Mouse (Mus musculus) ES-E14 (cell line): ENCODE results near the gene Slc26a1. TPM values are rescaled to one million over a fixed set of nuclear protein-coding genes. Genes with fewer than 3 reads are reported as not detected.
A peak's percentile ranks its signal among the peaks of the same experiment; 100 is the strongest.

Experiments
- DNase-seq: peaks from one replicate; pipeline ENCODE4 v3.0.0-alpha.2; 2013; ENCODE audit warnings: low read depth, low spot score
- H3K27ac ChIP-seq: 2 replicates; pipeline ENCODE4 v1.5.1; 2012; ENCODE audit warnings: low read depth, mild to moderate bottlenecking, low read length, moderate library complexity, mixed read lengths; ENCODE audit not compliant: poor library complexity, insufficient read depth, severe bottlenecking
- H3K36me3 ChIP-seq: 2 replicates; pipeline ENCODE4 v1.6.1; 2012; ENCODE audit warnings: mild to moderate bottlenecking, low read length, moderate library complexity, mixed read lengths; ENCODE audit not compliant: control insufficient read depth, poor library complexity, insufficient read depth, severe bottlenecking
- H3K4me1 ChIP-seq, 2 experiments: fragments of 150-350 bp in 1 of 2; sonication (generic) in 1 of 2; 2 replicates each; pipeline ENCODE4 v1.6.1; 2012; ENCODE audit warnings: low read length in 2 of 2, mild to moderate bottlenecking in 1 of 2, mixed read lengths in 1 of 2; ENCODE audit not compliant: control insufficient read depth in 2 of 2, insufficient read depth in 2 of 2, poor library complexity in 1 of 2
- H3K4me3 ChIP-seq, 2 experiments: fragments of 150-350 bp in 1 of 2; sonication (generic) in 1 of 2; 2 replicates each; pipeline ENCODE4 v1.5.1; 2012; ENCODE audit warnings: low read length in 2 of 2, low read depth in 1 of 2, mild to moderate bottlenecking in 1 of 2, mixed read lengths in 1 of 2; ENCODE audit not compliant: insufficient read depth in 1 of 2, poor library complexity in 1 of 2, severe bottlenecking in 1 of 2
- H3K9ac ChIP-seq: 2 replicates; pipeline ENCODE4 v1.6.1; 2012; ENCODE audit warnings: low read depth, mild to moderate bottlenecking, low read length, mixed read lengths; ENCODE audit not compliant: poor library complexity, insufficient read depth, severe bottlenecking
- H3K9me3 ChIP-seq: fragments of 150-350 bp; sonication (generic); 2 replicates; pipeline ENCODE4 v1.6.1; 2012; ENCODE audit warnings: low read depth, mild to moderate bottlenecking, low read length; ENCODE audit not compliant: control insufficient read depth, insufficient read depth
- CHD2 ChIP-seq: IDR thresholded peaks from 2 replicates; pipeline ENCODE4 v1.6.1; 2014; ENCODE audit warnings: mild to moderate bottlenecking, low read depth, low read length, inconsistent platforms
- HCFC1 ChIP-seq: IDR thresholded peaks from 2 replicates; pipeline ENCODE4 v1.6.1; 2012; ENCODE audit warnings: low read length, inconsistent platforms, borderline replicate concordance; ENCODE audit not compliant: insufficient read depth
- MAFK ChIP-seq: IDR thresholded peaks from 2 replicates; pipeline ENCODE4 v1.6.1; 2014; ENCODE audit warnings: mild to moderate bottlenecking, low read depth, low read length, inconsistent platforms; ENCODE audit not compliant: insufficient read depth
- ZC3H11A ChIP-seq: IDR thresholded peaks from 2 replicates; pipeline ENCODE4 v1.6.1; 2012; ENCODE audit warnings: low read depth, mild to moderate bottlenecking, inconsistent platforms, low read length, borderline replicate concordance
- ZNF384 ChIP-seq: IDR thresholded peaks from 2 replicates; pipeline ENCODE4 v1.6.1; 2012; ENCODE audit warnings: low read depth, low read length, inconsistent platforms
- in situ Hi-C, 2 experiments: fragments of 600-800 bp; cut with MboI; formaldehyde crosslinking; loops; one replicate each; pipeline ENCODE4 v1.15.1; 2025; ENCODE audit warnings: low sequenced_read_pairs in 2 of 2, inconsistent platforms in 1 of 2; ENCODE audit not compliant: unreplicated experiment in 2 of 2
- total RNA-seq: library from RNA; depleted of rRNA; stranded (reverse); fragments of 300-350 nt; gene quantifications from 2 replicates; pipeline ENCODE4 v1.2.3, GENCODE M21; 2012

Slc26a1 gene
- total RNA-seq, 1 experiment = 0.27 TPM

DNA sequence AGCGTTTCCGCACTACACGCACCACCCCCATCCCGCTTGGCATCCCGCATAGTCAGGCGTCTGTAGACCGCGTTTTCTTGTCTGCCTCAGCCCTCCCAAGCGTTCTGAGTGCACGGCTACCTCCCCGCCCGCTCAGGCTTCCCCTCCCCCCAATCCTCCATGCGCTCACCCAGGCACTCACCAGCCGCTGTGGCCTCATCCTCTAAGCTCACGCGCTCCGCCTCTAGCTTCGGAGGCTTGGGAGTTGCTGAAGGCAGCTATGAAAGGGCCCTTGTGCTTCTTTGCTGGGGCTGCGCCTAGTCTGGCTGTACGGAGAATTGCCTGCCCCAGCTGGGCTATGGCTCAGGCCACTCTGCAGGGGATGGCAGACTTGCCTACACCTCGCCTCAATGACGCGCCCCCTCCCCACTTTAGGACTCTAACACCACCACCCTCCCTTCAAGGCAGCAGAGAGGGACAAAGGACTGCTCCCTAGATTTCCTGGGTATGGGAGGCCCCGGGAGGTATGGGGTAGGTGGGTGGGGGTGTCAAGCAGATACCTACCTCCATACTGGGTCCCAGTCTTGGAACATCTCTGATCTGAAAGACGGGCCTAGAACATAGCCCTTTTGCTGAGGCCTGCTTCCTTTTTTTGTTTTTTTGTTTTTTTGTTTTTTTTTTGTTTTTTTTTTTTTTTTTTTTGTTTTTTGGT lies 2.4 kb upstream of the Slc26a1 start:
- peak; percentile 53 for DNase-seq
- peak overlapping the region; percentile 55 to 58 for H3K4me3 ChIP-seq
- peak overlapping the region; percentile 54 for H3K9ac ChIP-seq
- in situ Hi-C loops = no loop called here
- H3K9me3 ChIP-seq = no peaks in the 10 kb centered on the region
- no peak for TF ChIP-seq MAFK
- TF ChIP-seq CHD2 = no peak
- no peak for TF ChIP-seq ZNF384
- no peak for TF ChIP-seq HCFC1
- no peak for TF ChIP-seq ZC3H11A
- H3K27ac ChIP-seq = peak overlapping the region; percentile 67; the same call in 1 of the 2 replicates
- no peaks in the 10 kb centered on the region for H3K36me3 ChIP-seq
- peaks cover 0 to 12% of the 10 kb centered on the region in 2 experiments; a peak in 2 of 4 replicates for H3K4me1 ChIP-seq

DNA sequence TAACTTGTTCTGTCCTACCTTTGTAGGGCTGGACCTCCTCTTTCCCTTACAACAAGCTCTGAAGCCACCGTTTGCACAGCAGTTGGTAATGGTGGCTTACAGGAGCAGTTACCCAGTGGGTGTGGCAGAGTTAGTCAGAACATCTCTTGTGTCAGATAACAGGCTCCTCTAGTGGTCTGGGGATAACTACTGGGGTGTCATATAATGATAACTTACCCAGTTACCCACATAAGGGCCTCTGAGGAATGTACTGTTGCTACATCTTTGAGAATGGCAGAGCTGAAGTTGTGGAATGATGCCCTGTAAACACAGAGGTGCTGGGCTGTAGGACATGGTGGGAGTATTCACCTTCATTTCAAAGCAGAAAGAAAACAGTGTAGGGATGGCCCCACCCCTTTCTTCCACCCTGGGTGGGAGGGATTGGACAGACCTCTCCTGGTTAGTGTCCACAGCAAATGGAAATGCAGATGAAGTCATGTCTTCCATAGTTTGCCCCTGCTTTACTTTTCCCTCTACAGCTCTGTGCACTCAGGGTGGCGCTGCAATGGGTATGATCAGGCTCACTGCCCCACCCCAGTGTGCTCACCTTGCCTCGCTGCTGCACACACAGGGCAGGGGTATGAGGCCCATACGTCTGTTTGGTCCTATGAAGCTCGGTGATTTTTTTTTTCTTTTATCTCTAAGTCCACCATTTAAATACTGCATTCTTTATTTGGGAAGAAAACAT lies 1.6 kb upstream of the Slc26a1 start:
- H3K4me1 ChIP-seq = peaks cover 0 to 12% of the 10 kb centered on the region in 2 experiments; a peak in 2 of 4 replicates
- H3K27ac ChIP-seq = no peak overlapping the region
- peak overlapping the region; percentile 55 to 58 for H3K4me3 ChIP-seq
- in situ Hi-C loops = no loop called here
- DNase-seq = no peak
- no peaks in the 10 kb centered on the region; the same call in 1 of the 2 replicates for H3K36me3 ChIP-seq
- TF ChIP-seq CHD2 = no peak
- no peak for TF ChIP-seq ZNF384
- no peak for TF ChIP-seq HCFC1
- TF ChIP-seq ZC3H11A = no peak
- H3K9me3 ChIP-seq = no peaks in the 10 kb centered on the region
- H3K9ac ChIP-seq = no peak overlapping the region; the same call in 1 of the 2 replicates

DNA sequence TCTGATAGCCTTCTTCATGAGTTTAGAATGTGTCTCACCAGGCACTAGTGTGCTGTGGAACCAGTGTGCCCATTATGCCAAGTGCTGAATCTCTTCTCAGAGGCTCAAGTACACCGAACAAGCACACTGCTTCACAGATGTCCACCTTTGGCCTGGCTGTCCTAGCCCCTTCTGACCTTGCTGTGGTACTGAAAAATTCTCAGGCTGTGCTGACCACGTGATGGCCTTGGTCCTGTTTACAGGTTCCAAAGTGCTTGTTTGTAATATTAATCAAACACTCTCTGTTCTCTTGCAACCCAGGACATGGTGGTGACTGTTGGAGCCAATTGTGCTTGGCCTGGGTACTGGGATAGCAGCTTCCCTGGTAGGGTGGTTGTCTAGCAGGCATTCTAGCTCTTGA lies 745 bp downstream of the Slc26a1 start:
- in situ Hi-C loops = no loop called here
- no peak overlapping the region for H3K27ac ChIP-seq
- TF ChIP-seq CHD2 = no peak
- no peak for TF ChIP-seq ZNF384
- TF ChIP-seq HCFC1 = no peak

DNA sequence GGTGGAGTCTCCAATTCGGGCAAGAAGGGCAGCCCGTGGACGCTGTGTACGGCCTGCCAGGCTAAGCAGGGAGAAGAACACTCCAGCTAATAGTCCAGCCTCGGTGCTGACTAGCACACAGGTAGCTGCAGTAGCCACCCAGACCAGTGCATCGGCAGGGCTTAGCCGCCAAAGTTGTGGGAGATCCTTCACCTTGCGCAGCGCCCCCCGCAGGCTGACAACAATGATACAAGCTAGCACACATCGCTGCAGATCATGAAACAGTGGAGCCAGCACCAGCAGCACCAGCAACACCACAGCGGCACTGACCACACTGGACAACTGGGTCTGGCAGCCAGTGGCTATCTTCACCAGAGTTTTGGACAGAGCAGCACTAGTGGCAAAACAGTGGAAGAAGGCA lies 3.6 kb downstream of the Slc26a1 start:
- in situ Hi-C loops = no loop called here
- Histone ChIP-seq H3K9me3 (no peaks in the 10 kb centered on the region), H3K4me3 (no peak overlapping the region), H3K36me3 (no peaks in the 10 kb centered on the region; the same call in 1 of the 2 replicates), H3K9ac (no peak overlapping the region), H3K27ac (no peak overlapping the region), H3K4me1 (peaks cover 2 to 7% of the 10 kb centered on the region in 2 experiments; a peak in 1 of 4 replicates)
- no peak for DNase-seq
- no peak for TF ChIP-seq CHD2

More for the DNA sequence above, 745 bp downstream of the Slc26a1 start:
- Histone ChIP-seq H3K9ac (no peak overlapping the region), H3K4me1 (peaks cover under 1 to 11% of the 10 kb centered on the region in 2 experiments; a peak in 2 of 4 replicates), H3K4me3 (no peak overlapping the region), H3K36me3 (no peaks in the 10 kb centered on the region; the same call in 1 of the 2 replicates), H3K9me3 (no peaks in the 10 kb centered on the region)
- DNase-seq = no peak
